Mouse (Mus musculus) ZHBTc4 (cell line): ENCODE measurements around the gene Morn1.
A peak's percentile ranks its signal among the peaks of the same experiment; 100 is the strongest.

Experiments
- DNase-seq: peaks from one replicate; pipeline ENCODE4 v3.0.0-alpha.2; 2011; ENCODE audit warnings: low read depth, low spot score

Morn1 gene

GRCm38 (mm10) chr4:155118278-155118677 lies 31.9 kb downstream of the Morn1 start:
- peak; percentile 32 for DNase-seq

DNA sequence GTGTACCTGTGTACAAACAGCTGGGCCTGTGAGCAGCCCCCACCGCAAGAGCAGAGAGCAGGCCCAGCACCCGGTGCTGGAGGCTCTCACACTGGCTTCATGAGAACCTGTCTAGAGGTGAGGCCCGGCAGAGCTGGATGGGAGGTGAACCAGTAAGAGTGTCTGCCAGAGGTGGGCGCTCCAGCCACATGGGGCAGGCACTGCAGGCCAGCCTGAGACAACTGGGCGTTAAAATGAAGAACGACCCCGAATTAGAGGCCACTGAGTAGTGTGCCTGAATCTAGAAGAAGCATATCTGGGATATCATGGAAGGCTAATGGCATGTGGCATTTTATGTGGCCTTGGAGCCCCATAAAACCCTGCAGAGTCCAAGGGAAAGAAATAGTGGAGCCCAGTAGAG lies 33.7 kb downstream of the Morn1 start:
- no peak for DNase-seq

DNA sequence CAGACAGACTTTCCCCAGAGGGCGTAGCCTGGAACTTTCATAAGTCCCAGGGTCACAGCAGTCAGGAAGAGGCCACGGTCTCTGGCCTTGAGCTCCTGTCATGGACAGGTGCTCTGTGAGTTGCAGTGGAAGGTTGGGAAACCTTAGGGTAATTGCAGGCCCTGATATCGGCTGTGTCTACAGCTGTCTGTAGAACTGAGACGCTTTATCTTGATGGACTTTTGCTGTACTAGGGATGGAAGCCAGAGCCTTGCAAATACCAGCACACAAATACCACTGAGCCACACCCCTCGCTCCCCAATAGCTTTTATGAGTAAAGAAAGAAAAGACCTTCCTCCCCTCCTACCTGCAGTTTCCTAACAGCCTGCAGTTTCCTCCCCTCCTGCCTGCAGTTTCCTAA lies 34.2 kb downstream of the Morn1 start:
- peak; percentile 37 for DNase-seq

- DNase-seq = peak; percentile 31
These were observed 34.8 kb downstream of the Morn1 start for GRCm38 (mm10) chr4:155121222-155121621.

DNA sequence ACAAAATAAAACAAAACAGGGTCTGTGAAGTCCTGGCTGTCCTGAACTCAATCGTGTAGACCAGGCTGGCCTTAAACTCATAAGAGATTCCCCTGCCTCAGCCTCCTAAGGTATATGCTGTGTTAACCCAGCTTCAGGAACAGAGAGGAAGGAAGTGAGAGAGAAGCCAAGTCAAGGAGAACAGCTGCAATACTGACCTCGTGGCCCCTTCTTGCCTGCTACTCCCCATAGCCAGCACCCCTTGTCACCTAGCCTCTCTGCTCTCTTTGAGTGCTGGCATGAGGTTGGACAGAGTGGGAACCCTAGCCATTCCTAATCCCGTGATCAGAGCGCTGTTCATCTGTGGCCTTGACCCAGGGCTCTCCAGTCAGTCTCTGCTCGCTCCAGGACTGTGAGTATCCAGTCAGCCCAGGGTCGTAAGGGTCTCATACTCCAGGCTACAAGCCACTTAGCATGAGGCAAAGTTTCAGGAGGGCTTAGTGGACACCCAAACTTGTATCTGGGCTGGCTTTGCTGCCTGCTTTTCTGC lies 35.6 kb downstream of the Morn1 start:
- no peak for DNase-seq

DNA sequence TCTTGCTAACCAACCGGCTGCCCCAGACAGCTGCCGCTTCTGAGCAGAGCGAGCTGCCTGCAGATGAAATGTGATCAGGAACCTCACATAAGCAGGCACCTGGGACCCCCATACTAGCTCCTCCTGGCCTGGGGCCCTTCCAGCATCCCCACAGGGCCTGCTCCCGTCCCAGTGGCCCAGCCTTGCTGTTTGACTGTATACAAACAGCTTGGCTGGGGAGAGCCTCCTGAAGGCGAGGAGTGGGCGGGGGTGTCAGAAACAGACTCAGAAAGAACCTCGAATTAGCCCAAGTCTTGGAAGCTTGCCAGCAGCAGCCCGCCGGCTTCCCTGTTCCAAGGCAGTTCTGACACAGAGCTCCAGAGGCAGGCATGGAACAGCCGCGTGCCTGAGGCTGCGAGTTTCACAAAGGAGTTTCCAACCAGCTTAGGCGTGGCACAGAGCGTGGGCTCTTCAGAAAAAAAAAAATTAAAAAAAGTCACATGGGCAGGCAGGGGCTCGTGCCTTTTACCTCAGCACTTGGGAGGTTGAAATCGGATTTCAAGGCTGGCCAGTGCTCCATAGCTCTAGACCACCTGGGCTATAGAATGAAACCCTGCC lies 36.2 kb downstream of the Morn1 start:
- DNase-seq = peak; percentile 75

DNA sequence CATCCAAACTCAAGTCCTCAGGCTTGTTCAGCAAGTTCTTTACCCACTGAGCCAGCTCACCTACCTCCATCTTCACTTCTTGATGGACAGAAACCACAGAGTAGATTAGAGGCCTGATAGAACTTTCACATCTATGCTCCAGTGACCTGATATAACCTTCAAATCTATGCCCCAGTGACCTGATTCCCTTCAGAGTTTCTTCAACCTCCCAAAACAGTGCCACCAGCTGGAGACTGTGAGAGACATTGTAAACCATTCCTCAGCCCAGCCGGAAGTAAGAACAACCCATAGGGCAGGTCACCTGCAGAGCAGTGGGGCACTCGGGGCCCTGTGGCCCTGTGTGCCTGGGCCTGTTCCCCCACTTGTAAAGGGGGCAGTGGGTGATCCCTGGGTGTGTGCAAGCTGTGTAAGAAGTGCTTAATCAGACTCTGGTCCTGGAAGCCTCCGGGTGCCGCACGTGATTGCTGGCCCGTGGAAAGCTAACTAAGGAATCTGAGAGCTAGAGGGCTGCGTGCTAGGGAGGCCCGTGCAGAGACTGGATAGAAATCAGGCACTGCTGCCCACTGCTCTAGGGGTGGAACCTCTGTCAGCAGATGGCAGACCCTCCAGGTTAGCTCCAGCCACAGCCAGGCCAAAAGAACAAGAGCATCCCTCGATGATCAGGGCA lies 37.6 kb downstream of the Morn1 start:
- peak; percentile 49 for DNase-seq

DNA sequence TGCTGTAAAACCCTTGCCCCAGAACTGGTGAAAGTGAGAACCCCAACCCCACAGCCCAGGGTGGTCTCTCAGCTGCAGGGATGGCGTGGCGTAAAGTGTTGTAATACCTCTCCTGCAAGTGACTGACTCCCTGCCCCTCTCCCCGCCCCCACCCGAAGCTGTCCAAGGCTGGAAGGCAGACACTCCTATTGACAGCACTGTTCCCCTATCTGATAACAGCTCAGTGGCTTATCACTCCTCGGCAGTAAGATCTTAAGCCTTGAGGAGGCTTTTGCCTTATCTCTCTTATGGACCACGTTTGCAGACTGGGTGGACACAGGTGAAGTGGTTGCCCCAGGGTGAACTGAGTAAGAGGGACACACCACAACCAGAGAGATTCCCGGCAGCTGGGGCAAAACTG lies 38.9 kb downstream of the Morn1 start:
- DNase-seq = no peak

DNA sequence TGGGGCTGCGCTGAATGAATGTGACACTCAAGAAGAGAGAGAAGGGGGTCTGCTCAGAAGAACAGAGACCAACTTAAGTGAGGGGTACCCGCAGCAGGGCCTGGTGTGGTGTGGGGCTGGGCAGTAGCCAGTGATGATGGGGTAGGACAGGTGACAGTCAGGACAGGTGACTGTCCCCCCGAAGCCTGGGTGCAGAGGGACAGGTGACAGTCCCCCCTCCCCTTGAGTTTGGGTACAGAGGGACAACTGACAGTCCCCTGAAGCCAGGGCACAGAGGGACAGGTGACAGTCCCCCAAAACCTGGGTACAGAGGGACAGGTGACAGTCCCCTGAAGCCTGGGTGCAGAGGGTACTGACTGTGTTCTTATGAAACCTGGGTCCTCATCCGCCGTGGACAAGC lies 39.8 kb downstream of the Morn1 start:
- DNase-seq = no peak

- DNase-seq = no peak
These were observed 40.4 kb downstream of the Morn1 start for GRCm38 (mm10) chr4:155126602-155127372.

GRCm38 (mm10) chr4:155128411-155128810 lies 42.0 kb downstream of the Morn1 start:
- DNase-seq = no peak

DNA sequence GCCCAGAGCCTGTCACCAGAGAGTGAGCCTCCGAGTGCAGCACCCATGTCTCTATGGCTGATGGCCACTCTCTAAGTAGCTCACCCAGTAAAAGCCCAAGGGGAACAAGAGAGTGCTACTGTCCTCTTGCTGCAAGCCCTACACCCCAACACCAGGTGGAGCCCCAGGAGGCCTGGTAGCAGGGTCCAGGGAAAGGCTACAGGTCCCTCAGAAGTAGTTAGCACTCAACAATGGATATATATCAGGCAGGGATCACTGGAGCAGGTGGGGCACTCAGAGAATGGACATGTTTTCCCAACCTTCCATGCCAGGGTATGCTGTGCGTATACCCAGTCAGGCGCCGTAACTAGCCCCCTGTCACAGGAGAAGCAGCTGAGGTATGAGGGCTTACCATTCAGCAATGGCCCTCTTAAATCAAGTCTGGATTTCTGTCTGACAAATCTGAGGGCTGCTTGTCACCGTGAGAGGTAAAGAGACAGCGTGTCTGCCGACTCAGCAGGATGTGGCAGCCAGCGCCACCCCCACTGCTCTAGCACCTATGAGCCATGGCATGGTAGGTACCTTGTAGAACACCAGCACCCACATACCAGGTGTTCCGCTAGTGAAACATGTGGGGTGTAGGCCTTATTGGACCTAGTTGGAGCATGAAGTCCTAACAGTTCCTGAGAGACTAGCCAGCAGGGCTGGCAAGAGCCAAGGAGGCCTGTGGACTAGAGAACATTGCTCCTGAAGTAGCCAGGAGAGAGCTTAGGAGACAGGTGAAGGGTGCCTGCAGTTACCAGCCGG lies 42.9 kb downstream of the Morn1 start:
- DNase-seq = peak; percentile 37

GRCm38 (mm10) chr4:155129996-155130395 lies 43.6 kb downstream of the Morn1 start:
- DNase-seq = no peak

DNA sequence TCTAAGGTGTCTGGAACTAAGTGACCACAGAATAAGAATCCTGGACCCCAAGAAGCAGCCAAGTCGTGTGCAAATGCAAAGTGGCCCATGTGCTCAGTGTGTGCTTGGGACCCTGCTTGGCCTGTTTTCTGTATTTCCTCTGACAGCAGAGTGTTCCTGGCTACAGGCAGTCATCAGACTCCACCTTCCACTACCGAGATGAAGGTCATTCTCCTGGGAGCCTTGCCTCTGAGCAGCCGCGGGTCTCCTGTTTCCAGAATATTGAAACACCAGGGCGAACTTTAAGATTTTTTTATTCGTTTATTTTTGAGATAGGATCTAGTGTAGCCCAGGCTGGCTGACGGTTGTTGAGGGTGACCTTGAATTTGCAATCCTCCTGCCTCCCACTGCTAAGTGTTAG lies 44.2 kb downstream of the Morn1 start:
- DNase-seq = no peak

GRCm38 (mm10) chr4:155133188-155133587 lies 46.8 kb downstream of the Morn1 start:
- DNase-seq = no peak

GRCm38 (mm10) chr4:155133658-155134417 lies 47.5 kb downstream of the Morn1 start:
- DNase-seq = no peak

DNA sequence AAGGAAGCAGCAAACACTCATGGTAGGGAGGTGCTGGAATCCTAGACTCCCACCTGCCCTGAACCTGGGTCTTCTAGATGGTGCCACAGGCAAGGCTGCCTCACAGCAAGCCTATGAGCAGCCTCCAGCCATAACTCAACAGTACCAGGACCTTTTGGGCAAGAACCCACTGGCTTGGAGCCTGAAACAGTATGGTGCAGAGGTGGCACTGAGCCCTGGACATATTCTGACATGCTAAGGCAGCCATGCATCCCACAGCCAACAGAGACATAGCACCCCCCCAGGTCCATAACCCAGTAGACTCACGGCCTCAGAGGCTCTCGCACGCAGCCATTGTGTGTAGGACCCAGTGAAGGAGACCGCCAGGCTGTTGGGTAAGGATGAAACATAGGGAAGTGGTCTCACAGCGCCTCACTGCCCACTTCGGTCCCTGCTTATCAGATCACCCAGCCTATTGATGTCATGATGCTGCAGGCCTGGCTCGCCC lies 48.4 kb downstream of the Morn1 start:
- no peak for DNase-seq

- DNase-seq = no peak
These were observed 49.7 kb downstream of the Morn1 start for GRCm38 (mm10) chr4:155135909-155136585.

GRCm38 (mm10) chr4:155137891-155138290 lies 51.5 kb downstream of the Morn1 start:
- no peak for DNase-seq

- no peak for DNase-seq
These were observed 52.1 kb downstream of the Morn1 start for GRCm38 (mm10) chr4:155138451-155138850.
